Mouse (Mus musculus) thymus, postnatal 25 days (tissue): ENCODE measurements around the gene Moxd1.
"Not testable (repeated sequence)": the region's sequence is repeated elsewhere in the genome, so short reads cannot be mapped to it uniquely, and the experiment has no call there.

ENCODE experiments used
- DNase-seq: peaks from one replicate; pipeline ENCODE4 v3.0.0; 2022

The Moxd1 gene

GRCm38 (mm10) chr10:24271077-24271637 is 47.8 kb downstream of the Moxd1 start:
- DNase-seq: no peak

- no peak for DNase-seq
These were observed 52.9 kb downstream of the Moxd1 start for GRCm38 (mm10) chr10:24276211-24276610.

GRCm38 (mm10) chr10:24282650-24283049 is 59.3 kb downstream of the Moxd1 start:
- no peak for DNase-seq

- DNase-seq: no peak
These were observed 68.3 kb downstream of the Moxd1 start for GRCm38 (mm10) chr10:24291611-24292010.

- DNase-seq: no peak
These were observed 69.4 kb downstream of the Moxd1 start for GRCm38 (mm10) chr10:24292671-24293070.

GRCm38 (mm10) chr10:24296608-24297007 is 73.3 kb downstream of the Moxd1 start:
- DNase-seq: no peak

- peak; percentile 11 for DNase-seq
These were observed 74.5 kb downstream of the Moxd1 start for GRCm38 (mm10) chr10:24297792-24298191.

GRCm38 (mm10) chr10:24298260-24299244 is 75.2 kb downstream of the Moxd1 start:
- DNase-seq: peak; percentile 44

GRCm38 (mm10) chr10:24312191-24312611 is 88.9 kb downstream of the Moxd1 start:
- DNase-seq: peak; percentile 69

- DNase-seq: no peak
These were observed 94.0 kb downstream of the Moxd1 start for GRCm38 (mm10) chr10:24317126-24317836.

GRCm38 (mm10) chr10:24320326-24320725 is 97.0 kb downstream of the Moxd1 start:
- no peak for DNase-seq

- DNase-seq: no peak
These were observed 99.7 kb downstream of the Moxd1 start for GRCm38 (mm10) chr10:24323066-24323465.

- DNase-seq: not testable (repeated sequence)
These were observed 103.9 kb downstream of the Moxd1 start for GRCm38 (mm10) chr10:24327265-24327664.

- no peak for DNase-seq
These were observed 109.5 kb downstream of the Moxd1 start for GRCm38 (mm10) chr10:24332799-24333198.

GRCm38 (mm10) chr10:24339593-24340143 is 116.4 kb downstream of the Moxd1 start:
- no peak for DNase-seq

- no peak for DNase-seq
These were observed 117.4 kb downstream of the Moxd1 start for GRCm38 (mm10) chr10:24340551-24341213.

- no peak for DNase-seq
These were observed 117.9 kb downstream of the Moxd1 start for GRCm38 (mm10) chr10:24341214-24341589.

GRCm38 (mm10) chr10:24343068-24343467 is 119.8 kb downstream of the Moxd1 start:
- DNase-seq: no peak
